Mouse (Mus musculus): ENCODE results near the gene Gimap5.

The Gimap5 gene

DNA sequence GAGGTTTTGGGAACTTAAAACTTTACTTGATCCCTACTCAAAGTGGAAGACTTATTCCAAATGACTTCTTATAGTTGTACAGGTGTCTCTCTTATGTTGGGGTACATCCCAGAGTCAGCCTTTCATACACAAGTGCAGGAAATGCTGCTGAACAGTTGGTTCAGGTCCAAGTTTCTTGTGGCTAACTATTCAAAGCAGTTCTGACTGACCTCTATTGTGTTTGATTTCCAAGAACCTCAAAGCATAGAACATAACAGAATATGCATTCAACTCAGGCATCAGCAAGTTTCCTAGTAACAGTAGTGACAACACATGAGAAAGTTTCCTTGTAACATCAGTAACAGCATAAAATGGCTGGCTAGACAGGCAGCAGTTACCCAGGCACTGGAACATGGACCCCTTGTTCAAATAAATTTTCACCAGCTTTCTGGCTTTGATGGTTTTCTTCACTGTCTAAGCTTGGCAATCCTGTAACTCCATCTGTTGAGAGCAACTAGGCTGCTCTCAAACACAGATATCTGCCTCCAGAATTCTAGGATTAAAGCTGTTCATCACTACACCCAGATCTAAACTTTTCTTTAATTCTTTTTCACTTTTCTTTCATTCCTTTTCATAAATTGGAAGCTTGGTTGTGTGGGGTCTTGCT is 57.5 kb downstream of the Gimap5 start:
- in situ Hi-C loops (cut with MboI, MseI): no loop called here
